Mouse (Mus musculus) embryonic stem cell, embryonic (primary cell): Measurements from ENCODE around the gene Tmem95.
"Not testable (repeated sequence)": the region's sequence is repeated elsewhere in the genome, so short reads cannot be mapped to it uniquely, and the experiment has no call there.

Source experiments
- CTCF ChIA-PET, 4 experiments: fragments of 300-600 bp in 2 of 4; fragments of 350-600 bp in 2 of 4; sonication (Branson Sonifier 250); formaldehyde crosslinking; loops; one replicate each; lab custom pipeline; 2022; ENCODE audit warnings: inconsistent platforms in 2 of 4; lab: Charles Lee
- POLR2A ChIA-PET, 4 experiments: fragments of 300-600 bp in 2 of 4; fragments of 350-600 bp in 2 of 4; sonication (Branson Sonifier 250); formaldehyde crosslinking; loops; one replicate each; lab custom pipeline; 2022; ENCODE audit warnings: antibody characterized with exemption in 4 of 4, inconsistent platforms in 1 of 4; lab: Charles Lee

Gene Tmem95

DNA sequence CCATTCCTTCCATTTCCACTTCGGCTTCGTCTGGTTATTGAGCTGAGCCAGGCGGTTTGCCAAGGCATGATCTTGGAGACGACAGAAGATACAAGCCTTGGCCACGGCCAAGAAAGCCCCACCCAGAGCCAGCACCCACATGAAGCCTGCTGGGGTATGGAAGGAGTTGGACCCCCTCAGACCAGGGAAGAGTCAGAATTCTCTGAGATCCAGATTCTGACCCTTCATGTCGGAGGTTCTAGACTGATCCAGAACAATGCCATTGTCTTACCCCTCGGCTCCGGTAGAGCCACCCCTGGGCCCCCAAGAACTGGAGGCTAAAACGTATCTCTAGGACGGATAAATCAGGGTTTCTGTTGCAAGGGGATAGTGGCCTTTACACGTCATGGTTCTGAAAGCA lies at the start of gene Tmem95:
TSS of gene Tmem95 (minus strand) at position 141 of the 400 bp plus-strand sequence.
- POLR2A ChIA-PET = interaction anchor here (0.5 to 7.2 kb wide), 63 partner anchors 9 to 781 kb away, joined by 3 to 61 read pairs (median 6); partner anchors contain the start of genes 2810408A11Rik (in 3 of the 4), Eif5a (in 3 of the 4), Neurl4 (in 3 of the 4) and Tnk1 (in 3 of the 4)
- CTCF ChIA-PET = interaction anchor here (0.6 to 3.6 kb wide), 37 partner anchors 9 to 1953 kb away, joined by 3 to 38 read pairs (median 4); partner anchors contain the start of genes 2810408A11Rik (in 2 of the 4), Neurl4 (in 2 of the 4), Tmem102 (in 2 of the 4) and Eif5a (in 1 of the 4)

- CTCF ChIA-PET = interaction anchor here in 3 of 4 experiments (0.6 to 1.1 kb wide), 5 partner anchors 21 to 583 kb away, joined by 3 to 6 read pairs (median 3); partner anchors contain the start of gene Slc2a4 (in 2 of the 3)
- POLR2A ChIA-PET = interaction anchor here in 2 of 4 experiments (0.6 to 1.8 kb wide), 4 partner anchors 12 to 94 kb away, joined by 3 to 9 read pairs (median 4); no protein-coding TSS in a partner anchor
Observed at GRCm38 (mm10) chr11:69927501-69927900, 49.7 kb upstream of the Tmem95 start.

- CTCF ChIA-PET = interaction anchor here in 3 of 4 experiments (0.7 to 5.3 kb wide), 6 partner anchors 11 to 191 kb away, joined by 5 to 40 read pairs (median 6); partner anchors contain the start of genes Slc2a4 (in 1 of the 3), Tmem95 (in 1 of the 3) and Ybx2 (in 1 of the 3)
- POLR2A ChIA-PET = interaction anchor here in 3 of 4 experiments (1.2 to 14.2 kb wide), 17 partner anchors 13 to 200 kb away, joined by 3 to 353 read pairs (median 18); partner anchors contain the start of genes Slc2a4 (in 3 of the 3), 2810408A11Rik (in 2 of the 3), Neurl4 (in 2 of the 3) and Tmem95 (in 2 of the 3)
Observed at GRCm38 (mm10) chr11:69922796-69923195, 45.0 kb upstream of the Tmem95 start.

DNA sequence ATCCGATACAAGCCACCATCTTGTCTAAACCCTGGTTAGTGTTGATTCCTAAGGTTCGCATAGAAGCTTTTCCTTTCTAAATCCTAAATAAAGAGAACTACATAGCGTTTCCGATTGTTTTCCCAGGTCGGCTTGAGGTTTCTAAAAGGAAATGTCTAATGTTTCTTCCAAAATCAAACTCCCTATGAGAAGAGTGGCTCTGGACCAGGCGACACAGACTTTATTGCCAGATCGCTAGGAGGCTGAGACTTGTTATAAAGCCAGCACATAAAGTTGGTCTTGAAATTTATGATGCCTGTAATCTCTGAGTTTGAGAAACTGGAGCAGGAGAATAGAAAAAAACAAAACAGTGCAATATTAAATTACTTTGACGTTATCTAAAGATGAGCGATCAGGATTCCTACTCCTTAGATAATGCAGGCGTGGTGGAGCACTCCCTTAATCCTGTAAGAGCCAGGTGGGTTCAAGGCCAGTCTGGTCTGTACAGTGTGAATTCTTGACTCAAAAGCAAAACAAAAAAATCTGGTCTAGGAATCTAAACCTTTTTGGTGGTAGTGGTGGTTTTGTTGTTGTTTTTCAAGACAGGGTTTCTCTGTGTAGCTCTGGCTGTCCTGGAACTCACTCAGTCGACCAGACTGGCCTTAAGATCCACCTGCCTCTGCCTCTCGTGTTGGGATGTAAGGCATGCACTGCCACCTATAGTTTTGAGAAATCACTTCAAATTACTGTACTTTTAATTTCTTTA lies 44.4 kb upstream of the Tmem95 start:
- POLR2A ChIA-PET = interaction anchor here (0.6 to 14.2 kb wide), 124 partner anchors 9 to 849 kb away, joined by 3 to 353 read pairs (median 7); partner anchors contain the start of genes Ybx2 (in 4 of the 4), 2810408A11Rik (in 3 of the 4), Ctdnep1 (in 3 of the 4) and Dvl2 (in 3 of the 4)
- CTCF ChIA-PET = interaction anchor here (0.6 to 5.3 kb wide), 18 partner anchors 12 to 1848 kb away, joined by 3 to 40 read pairs (median 4); partner anchors contain the start of genes Slc2a4 (in 2 of the 4), Ybx2 (in 2 of the 4), Kctd11 (in 1 of the 4) and Tmem95 (in 1 of the 4)

GRCm38 (mm10) chr11:69921114-69922011 lies 43.5 kb upstream of the Tmem95 start, which contains the start of gene Eif5a:
Gene Eif5a, minus strand, starts transcription at chr11:69921958.
- POLR2A ChIA-PET = interaction anchor here (0.5 to 14.2 kb wide), 198 partner anchors 8 to 857 kb away, joined by 3 to 353 read pairs (median 5); partner anchors contain the start of genes Nlgn2 (in 4 of the 4), Tmem256 (in 4 of the 4), Ybx2 (in 4 of the 4) and 2810408A11Rik (in 3 of the 4)
- CTCF ChIA-PET = interaction anchor here (0.6 to 5.3 kb wide), 31 partner anchors 11 to 1848 kb away, joined by 3 to 40 read pairs (median 3); partner anchors contain the start of genes Slc2a4 (in 2 of the 4), Tmem95 (in 2 of the 4), Ybx2 (in 2 of the 4) and Acadvl (in 1 of the 4)

DNA sequence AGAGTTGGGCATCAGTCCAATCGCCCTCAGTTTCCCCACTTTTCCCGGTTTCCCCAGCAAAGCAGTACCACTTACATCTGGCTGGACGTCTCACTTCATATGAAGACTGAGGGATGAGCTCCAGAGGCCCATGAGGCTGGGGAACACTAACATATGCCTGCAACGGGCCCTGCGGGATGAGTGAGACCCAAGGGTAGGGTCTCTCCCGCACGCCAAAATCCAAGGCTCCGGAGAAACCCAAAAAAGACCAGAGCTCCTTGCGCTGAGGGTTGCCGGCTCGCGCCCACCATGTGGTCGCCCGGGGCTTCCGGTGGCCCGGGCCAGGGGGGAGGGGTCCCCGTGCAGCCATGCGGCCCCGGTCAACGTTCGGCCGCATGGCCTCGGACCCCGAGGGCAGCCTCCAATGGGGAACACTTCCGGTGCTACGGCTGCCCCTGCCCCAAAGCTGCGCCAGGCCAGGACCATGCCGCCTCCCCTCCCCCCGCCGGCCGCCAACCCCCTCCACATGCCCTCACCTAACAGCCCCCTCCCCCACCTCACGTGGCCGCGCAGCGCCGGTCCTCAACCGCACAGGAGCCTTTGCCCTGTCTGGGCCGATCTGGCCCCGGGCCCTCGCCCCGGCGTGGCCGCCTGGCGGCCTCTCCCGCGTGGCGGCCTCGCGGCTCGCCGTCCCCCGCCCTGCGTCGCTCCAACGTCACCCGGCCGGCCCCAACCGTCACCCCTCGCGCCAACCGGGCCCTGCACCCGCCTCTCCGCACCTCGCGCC lies 42.6 kb upstream of the Tmem95 start:
- ChIA-PET POLR2A (interaction anchor here (0.6 to 14.2 kb wide), 162 partner anchors 8 to 853 kb away, joined by 3 to 353 read pairs (median 6); partner anchors contain the start of genes Nlgn2 (in 4 of the 4), Tmem256 (in 4 of the 4), Ybx2 (in 4 of the 4) and 2810408A11Rik (in 3 of the 4)), CTCF (interaction anchor here (0.5 to 5.3 kb wide), 18 partner anchors 12 to 709 kb away, joined by 3 to 40 read pairs (median 4); partner anchors contain the start of genes Slc2a4 (in 2 of the 4), Ybx2 (in 2 of the 4), Acadvl (in 1 of the 4) and Tmem95 (in 1 of the 4))

GRCm38 (mm10) chr11:69919661-69920265 lies 41.9 kb upstream of the Tmem95 start:
- POLR2A ChIA-PET = interaction anchor here (0.6 to 14.2 kb wide), 90 partner anchors 9 to 749 kb away, joined by 3 to 353 read pairs (median 6); partner anchors contain the start of genes Ybx2 (in 4 of the 4), 2810408A11Rik (in 3 of the 4), Neurl4 (in 3 of the 4) and Nlgn2 (in 3 of the 4)
- CTCF ChIA-PET = interaction anchor here in 3 of 4 experiments (0.6 to 5.3 kb wide), 6 partner anchors 14 to 289 kb away, joined by 3 to 40 read pairs (median 6); partner anchors contain the start of genes Slc2a4 (in 2 of the 3), Tmem95 (in 1 of the 3) and Ybx2 (in 1 of the 3)

DNA sequence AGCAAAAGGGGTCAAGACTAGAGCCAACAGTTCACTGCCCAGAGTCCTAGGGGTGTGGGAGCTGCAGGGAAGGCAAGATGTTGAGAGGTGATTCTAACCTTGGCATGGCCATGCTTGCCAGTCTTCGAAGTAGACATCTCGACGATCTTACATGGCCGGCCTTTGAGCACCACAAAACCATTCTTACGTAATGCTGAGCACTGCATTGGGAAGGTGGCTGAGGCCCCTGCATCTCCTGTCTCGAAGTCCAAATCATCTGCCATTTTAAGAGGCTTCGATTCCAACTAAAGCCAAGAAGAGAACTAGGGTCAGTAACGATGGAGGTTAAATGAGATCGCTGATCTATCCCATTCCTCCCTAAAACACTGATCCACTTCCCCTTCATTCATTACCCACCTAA lies 41.2 kb upstream of the Tmem95 start:
- CTCF ChIA-PET = interaction anchor here in 1 of 4 experiments (0.6 to 1.0 kb wide), 2 partner anchors 15 to 289 kb away, joined by 3 to 4 read pairs; no protein-coding TSS in a partner anchor

DNA sequence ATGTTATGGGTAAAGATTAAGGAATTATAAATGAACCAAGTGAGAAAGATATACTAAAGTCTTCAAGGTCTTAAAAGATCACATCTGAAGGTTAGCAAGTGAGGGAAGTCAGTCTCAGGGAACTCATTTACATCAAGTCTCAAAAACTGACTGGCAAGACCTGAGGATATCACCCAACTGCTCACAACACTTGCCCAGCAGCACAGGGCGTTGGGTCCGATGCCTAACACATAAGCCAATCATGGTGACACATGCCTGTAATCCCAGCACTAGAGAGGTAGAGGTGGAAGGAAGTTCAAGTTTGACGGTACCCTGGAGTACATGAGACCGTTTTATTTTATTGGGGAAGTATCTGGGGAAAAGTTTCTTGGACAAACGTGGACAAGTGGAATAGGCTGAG lies 40.3 kb upstream of the Tmem95 start:
- CTCF ChIA-PET = no interaction called here

More for the DNA sequence above, 41.2 kb upstream of the Tmem95 start:
- POLR2A ChIA-PET = interaction anchor here (0.6 to 14.2 kb wide), 44 partner anchors 8 to 339 kb away, joined by 3 to 353 read pairs (median 12); partner anchors contain the start of genes 2810408A11Rik (in 3 of the 4), Neurl4 (in 3 of the 4), Ybx2 (in 3 of the 4) and Dvl2 (in 2 of the 4)

GRCm38 (mm10) chr11:69917379-69917948 lies 39.6 kb upstream of the Tmem95 start:
- ChIA-PET CTCF (no interaction called here), POLR2A (interaction anchor here in 3 of 4 experiments (0.5 to 14.2 kb wide), 7 partner anchors 11 to 608 kb away, joined by 3 to 353 read pairs (median 4); partner anchors contain the start of genes 2810408A11Rik (in 2 of the 3), Neurl4 (in 2 of the 3), Gabarap (in 1 of the 3) and Gps2 (in 1 of the 3))

More for the DNA sequence above, 40.3 kb upstream of the Tmem95 start:
- POLR2A ChIA-PET = interaction anchor here in 2 of 4 experiments (0.5 to 14.2 kb wide), 6 partner anchors 11 to 607 kb away, joined by 3 to 353 read pairs (median 68); partner anchors contain the start of genes 2810408A11Rik (in 2 of the 2), Neurl4 (in 2 of the 2), Gps2 (in 1 of the 2) and Phf23 (in 1 of the 2)

GRCm38 (mm10) chr11:69916652-69917378 lies 39.0 kb upstream of the Tmem95 start:
- CTCF ChIA-PET = not testable (repeated sequence)
- POLR2A ChIA-PET = interaction anchor here (0.6 to 19.9 kb wide), 14 partner anchors 3 to 263 kb away, joined by 3 to 353 read pairs (median 4); partner anchors contain the start of genes 2810408A11Rik (in 2 of the 4), Neurl4 (in 2 of the 4), Eif5a (in 1 of the 4) and Gabarap (in 1 of the 4)

DNA sequence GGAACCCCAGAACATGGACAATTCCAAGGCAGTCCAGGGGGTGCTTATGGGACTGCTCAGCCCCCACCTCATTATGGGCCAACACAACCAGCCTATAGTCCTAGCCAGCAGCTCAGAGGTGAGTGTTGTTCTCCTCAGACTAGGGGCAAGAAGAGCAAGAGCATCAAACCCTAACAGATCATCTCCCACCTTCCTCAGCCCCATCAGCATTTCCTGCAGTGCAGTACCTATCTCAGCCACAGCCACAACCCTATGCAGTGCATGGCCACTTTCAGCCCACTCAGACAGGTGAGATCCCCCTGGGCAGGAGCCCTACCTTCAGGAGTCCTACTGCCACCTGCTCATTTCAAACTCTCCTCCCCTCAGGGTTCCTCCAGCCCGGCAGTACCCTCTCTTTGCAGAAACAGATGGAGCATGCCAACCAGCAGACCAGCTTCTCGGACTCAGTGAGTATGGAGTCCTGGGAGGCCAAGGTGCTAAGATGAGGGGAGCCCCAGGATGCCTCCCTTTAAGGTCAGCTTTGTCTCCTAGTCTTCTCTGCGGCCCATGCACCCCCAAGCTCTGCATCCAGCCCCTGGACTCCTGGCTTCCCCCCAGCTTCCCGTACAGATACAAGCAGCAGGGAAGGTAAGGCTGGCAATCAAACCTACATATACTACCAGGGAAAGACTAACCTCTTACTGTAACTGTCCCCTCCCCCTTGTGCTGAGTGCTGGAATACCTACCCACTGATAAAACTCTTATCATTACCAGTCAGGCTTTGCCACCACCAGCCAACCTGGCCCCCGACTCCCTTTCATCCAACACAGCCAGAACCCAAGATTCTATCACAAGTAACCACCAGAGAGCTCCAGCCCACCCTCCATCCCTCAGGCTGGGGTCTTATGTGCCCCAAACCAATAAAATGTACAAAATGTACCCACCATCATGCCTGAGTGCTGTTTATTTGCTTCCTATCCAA lies 38.1 kb upstream of the Tmem95 start:
- CTCF ChIA-PET = interaction anchor here in 2 of 4 experiments (0.6 to 1.5 kb wide), 4 partner anchors 16 to 196 kb away, joined by 3 to 6 read pairs (median 4); no protein-coding TSS in a partner anchor

More for the DNA sequence above, 38.1 kb upstream of the Tmem95 start:
- POLR2A ChIA-PET = interaction anchor here (0.6 to 19.9 kb wide), 34 partner anchors 3 to 376 kb away, joined by 3 to 353 read pairs (median 4); partner anchors contain the start of genes 2810408A11Rik (in 2 of the 4), Neurl4 (in 2 of the 4), Acap1 (in 1 of the 4) and Cd68 (in 1 of the 4)
